Mouse (Mus musculus) spleen, adult 18-20 months (tissue): ENCODE data around the gene Fcer1g.

ENCODE experiments used
- DNase-seq, 2 experiments: peaks; one replicate each; pipeline ENCODE4 v3.0.0; 2022; ENCODE audit warnings: mixed read lengths in 2 of 2

The Fcer1g gene

GRCm38 (mm10) chr1:171212854-171213253 is 21.3 kb downstream of the Fcer1g start:
- DNase-seq = no peak

DNA sequence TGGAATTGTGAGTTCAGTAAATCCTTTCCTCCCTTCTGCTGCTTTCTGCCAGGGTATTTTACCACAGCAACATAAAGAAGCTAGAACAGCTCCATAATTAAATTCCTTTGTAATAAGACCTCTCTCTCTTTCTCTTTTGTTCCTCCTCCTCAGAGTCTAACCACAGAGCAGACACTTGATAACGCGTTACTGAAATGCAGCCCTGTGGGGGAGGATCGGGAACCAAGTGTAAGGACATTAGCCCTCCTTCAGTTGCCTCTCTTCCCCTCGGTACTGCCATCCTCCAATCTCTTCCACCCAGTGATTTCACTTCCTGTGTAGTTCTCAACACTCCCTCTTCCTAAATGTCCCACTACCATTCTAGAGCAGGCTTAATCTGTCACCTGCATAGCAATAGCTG is 24.8 kb downstream of the Fcer1g start:
- DNase-seq = no peak

GRCm38 (mm10) chr1:171205704-171206493 is 28.3 kb downstream of the Fcer1g start:
- DNase-seq = no peak

DNA sequence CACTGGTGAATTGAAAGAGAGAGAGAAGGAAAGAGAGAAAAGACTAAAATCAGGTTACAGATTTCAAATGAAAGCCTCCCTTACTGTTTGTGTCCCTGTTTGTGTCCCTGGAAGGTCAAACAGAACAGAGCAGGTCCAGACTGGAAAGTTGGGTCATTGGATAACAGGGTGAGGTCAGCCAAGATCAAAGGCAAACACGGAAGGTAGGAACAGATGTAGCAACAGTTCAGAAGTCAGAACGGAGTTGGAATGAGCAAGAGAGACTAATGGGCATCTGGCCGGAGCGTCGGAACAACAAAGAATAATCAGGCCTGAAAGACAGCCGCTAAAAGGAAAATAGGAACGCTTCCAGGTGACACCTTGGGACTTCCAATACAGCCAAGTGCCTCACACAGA is 29.9 kb downstream of the Fcer1g start:
- DNase-seq = no peak

DNA sequence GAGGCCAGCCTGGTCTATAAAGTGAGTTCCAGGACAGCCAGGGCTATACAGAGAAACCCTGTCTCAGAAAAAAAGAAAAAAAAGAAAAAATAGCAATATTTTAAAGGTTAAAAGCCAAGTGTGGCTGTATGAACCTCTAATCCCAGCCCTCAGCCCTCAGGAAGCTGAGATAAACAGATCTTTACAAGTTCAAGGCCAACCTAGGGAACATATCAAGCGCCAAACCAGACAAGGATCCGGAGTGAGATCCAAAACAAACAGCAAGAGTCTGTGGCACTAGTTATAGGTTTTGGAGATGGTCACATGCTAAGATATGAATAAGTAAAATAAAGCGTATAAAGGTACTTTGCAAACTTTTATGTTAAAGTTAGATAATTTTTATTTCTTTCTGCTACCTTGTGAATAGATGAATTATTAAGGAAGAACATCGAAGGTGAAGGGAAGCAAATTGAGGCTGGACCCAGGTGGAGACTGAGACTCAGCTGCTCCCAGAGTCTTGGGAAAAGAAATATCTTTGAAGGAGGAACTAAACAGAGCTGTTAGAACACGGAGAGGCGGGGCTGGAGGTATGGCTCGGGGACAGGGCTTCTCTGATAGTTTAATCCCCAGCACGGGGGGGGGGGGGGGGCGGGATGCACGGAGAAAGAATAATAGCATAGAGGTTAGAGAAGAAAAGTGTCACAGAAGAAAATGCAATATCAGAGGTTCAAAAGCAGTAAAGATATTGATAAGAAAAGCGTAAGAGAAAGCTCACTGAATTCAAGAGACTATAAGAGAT is 30.5 kb downstream of the Fcer1g start:
- DNase-seq = no peak

DNA sequence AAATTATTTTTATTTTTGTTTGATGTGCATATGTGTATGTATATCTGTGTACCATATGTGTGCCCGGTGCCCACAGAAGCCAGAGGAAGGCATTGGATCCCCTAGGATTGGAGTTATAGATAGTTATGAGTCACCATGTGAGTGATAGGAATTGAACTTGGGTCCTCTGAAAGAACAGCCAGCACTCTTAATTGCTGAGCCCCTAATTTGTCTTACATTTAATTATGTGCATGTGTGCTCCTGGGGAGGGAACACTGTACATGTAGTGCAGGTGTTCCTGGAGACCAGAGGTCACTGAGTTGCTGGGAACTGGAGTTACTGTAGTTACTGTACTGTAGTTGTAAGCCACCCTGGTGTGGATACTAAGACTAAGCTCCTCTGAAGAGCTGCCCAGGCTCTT is 33.4 kb downstream of the Fcer1g start:
- DNase-seq = no peak

GRCm38 (mm10) chr1:171199532-171199931 is 34.6 kb downstream of the Fcer1g start:
- DNase-seq = no peak

GRCm38 (mm10) chr1:171195887-171196397 is 38.2 kb downstream of the Fcer1g start, which contains the start of gene Pcp4l1:
Gene Pcp4l1, minus strand, starts transcription at chr1:171196268.
- DNase-seq = peak in 1 of 2 experiments; percentile 10

DNA sequence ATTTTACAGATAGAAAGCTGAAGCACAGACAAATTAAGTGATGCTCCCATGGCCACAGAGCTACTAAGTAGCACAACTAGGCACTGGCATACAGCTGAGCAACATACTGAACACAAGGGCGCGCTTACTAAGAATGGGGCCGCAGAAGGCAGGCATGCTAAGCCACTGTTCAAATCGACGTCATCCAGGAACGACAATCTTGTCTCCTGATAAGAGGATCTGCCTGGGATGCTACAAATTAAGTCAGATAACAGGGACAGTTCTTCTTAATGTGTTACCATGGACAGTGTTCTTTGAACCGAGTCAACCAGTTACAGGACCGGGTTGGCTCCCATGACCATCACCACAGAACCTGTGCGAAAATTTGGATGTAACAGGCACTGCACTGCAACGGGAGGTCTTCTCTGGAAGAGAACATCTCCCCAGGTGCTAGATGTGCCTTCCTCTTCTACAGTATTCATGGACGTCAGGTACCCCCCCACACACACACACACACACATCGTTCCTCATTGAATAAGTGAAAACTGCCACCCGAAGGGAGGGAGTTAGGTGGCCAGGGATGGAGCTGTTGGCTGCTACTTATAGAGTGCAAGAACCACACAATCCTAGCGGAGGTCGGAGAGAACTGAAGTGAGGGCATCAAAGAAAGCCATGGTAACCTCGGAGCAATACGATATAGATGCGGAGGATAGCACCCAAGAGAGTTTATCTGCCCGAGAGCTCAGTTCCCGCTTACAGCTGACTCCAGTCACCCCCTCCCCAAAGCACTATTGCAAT is 38.9 kb downstream of the Fcer1g start:
- no peak for DNase-seq

GRCm38 (mm10) chr1:171193911-171194830 is 40.0 kb downstream of the Fcer1g start:
- DNase-seq = no peak

DNA sequence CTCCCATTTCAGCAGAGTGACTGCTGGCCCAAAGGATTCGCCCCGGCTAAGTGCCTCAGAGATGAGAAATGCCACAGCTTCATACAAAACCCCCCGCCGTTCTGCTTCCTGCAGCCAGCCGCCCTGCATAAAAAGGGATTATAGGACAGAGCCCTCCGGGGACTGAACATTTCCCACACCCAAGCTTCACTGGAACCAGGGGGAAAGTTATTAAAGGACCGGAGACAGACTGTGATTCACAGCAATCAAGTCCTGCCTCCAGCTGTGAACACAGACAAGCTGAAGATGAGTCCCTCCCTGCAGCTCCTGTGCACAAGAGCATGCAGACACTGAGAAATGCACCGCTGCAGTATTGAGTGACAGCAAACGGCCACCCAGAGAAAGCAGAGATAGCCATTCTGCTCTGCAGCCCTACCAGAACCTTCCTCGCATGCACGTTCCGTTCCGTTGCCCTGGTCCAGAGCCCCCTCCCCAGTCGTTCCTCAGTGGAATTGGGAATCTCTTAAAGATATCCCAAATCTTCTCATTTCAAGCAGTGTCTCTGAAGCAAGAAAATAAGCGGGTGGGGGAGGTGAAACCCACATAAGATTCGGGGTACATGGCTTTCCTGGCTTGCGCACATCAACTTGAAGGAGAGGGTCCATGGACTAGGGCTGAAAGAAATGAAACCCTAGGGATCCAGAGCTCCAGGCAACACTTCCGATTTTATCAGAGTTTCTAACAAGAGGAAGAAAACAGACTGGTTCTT is 40.9 kb downstream of the Fcer1g start:
- DNase-seq = no peak

DNA sequence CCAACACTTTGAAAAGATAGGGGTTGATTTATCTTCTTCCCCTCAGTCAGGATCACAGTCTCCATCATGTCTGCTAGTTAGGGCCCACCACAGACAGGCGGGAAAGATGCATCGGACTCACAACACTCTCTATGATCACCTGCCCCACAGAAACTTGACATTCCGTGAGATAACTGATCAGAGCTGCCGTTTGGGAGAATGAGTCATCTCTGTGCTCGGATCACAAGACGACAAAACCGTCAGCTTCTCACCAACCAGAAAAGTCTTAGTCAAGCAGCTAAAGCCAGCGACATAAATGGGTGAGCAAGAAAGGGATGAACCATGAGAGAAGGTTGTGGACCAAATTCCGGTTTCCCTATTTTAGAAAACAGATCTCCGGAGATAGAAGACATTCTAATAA is 41.9 kb downstream of the Fcer1g start:
- no peak for DNase-seq

GRCm38 (mm10) chr1:171190832-171191231 is 43.3 kb downstream of the Fcer1g start:
- DNase-seq = no peak

GRCm38 (mm10) chr1:171189476-171190114 is 44.6 kb downstream of the Fcer1g start:
- no peak for DNase-seq

- no peak for DNase-seq
Observed at GRCm38 (mm10) chr1:171189046-171189445, 45.1 kb downstream of the Fcer1g start.

DNA sequence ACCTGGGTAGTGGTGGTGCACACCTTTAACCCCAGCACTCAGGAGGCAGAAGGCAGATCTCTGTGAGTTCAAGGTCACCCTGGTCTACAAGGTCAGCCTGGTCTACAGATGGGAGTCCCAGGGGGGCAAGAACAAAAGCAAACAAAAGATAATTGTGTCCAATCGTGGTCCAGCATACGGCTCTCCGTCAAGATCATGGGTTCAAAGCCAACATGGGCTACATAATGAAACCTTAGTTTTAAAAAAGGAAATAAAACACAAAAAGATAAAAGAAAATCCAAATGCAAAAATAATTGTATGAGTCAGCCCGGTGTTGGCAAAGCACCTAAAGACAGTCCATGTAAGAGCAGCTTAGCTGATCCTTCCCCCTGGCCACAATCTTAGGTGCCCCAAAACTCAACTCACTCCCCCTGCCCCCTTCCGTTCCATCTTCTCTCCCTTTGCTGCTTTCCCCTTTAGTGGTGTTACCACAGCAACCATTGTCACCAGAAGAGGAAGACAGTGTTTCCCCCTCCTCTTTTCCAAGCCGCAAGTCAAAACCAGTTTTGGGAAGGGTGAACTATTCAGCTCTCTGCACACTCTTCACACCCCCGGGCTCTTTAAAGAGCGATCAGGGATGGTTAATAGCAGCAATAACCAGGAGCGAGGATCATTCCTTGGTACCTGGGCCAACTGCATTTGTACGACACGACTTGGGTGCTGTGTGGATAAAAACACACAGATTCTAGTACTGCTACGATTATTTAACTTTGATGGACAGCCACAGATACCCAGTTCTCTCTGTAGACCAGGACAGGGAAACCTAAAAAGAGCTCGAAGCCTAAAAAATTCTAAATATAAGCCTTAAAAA is 46.1 kb downstream of the Fcer1g start:
- DNase-seq = no peak

DNA sequence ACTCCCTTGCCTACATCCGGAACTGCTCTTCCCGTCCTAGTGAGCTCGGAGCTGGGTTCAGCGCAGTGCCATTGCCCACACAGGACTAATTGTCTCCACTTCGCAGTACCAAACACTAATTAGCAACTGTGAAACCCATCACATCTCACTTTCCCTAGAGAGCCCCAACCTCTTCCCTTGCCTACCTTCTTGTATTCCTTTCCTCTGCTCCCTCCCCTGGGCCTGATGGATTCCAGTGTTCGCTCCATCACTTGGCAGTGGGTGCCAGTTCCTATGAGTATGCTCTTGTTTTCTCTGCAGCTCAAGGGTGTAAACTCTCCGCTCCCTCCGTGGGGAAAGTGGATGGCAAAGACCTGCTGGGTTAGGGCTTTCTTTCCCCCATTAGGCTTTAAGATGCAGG is 48.5 kb downstream of the Fcer1g start:
- no peak for DNase-seq

DNA sequence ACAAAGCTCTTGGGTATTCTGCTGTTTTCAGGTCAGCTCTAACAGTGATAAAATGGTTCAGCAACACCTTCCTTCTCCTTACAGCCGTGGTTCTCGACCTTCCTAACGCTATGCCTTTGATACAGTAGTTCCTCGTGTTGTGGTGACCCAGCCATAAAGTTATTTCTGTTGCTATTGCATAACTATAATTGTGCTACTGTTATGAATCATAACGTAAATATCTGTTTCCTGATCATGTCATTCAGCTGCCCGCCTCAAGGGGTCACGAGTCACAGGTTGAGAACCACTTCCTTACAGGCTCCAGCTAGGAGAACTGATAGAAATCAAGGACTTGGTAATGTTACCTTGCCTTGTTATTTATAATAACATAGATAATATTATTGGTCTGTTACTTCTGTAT is 49.9 kb downstream of the Fcer1g start:
- DNase-seq = peak in 1 of 2 experiments; percentile 49

DNA sequence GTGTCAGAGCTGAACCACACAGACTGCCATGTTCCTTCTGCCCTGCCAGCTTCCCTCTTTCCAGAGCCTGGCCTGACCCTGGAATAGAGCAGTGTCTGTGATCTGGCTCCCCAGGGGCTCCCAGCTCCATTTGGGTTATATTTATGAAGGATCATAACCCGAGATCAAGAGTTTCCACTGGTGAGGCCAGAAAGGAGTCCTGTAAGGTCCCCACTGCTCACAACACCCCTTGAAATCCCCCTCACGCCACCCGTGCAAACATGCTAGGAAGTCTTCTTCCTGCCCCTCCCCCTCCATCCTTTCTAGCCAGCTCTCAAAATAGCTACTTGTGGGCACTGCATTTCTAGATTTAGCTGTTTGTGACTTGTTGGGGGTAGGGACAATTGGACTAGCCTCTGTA is 50.5 kb downstream of the Fcer1g start:
- DNase-seq = no peak

DNA sequence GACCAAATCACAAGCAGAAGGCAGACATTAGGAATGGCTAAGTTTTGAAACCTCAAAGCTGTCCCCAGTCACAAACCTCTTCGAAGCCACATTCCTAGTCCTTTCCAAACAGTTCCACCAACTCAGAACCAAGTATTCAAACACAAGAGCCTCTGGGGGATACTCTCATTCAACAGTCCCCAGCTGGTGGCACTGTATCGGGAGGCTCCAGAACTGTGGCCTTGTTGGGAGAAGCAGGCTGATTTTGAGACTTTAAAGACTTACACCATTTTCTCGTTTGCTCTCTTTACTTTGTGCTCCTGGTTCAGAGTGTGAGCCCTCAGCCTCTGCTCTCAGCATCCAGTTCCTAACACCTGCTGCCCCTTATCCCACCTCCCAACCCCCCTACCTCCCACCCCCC is 51.1 kb downstream of the Fcer1g start:
- DNase-seq = no peak
